Mouse (Mus musculus): ENCODE results near the gene Gm17334.

DNA sequence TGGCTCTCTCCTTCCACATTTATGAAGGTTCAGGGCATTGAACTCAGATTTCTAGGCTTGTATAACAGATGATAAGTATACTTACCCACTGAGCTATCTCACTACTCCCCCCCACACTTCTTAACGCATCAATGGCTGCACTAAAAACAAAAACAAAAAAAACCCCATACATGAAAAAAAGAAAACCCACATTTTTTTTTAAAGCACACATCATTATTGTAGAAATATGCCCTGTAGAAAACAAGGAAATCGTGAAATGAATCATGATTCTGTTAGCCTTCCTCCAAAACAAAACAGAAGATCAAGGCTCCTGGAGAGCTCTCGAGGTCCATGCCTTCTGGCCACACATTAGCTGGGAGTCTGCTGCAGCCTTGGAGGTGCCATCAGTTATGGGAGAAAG, 38.3 kb upstream of the Gm17334 start:
- TF ChIP-seq POLR2A (IDR thresholded peaks at IDR 0.05; ENCODE audit: borderline replicate concordance, insufficient read depth, low read length) (no peak), CTCF (IDR thresholded peaks at IDR 0.05; ENCODE audit: borderline replicate concordance, insufficient read depth, low read depth, low read length) (no peak)
